Mouse (Mus musculus): ENCODE data around the gene Gpr85.

The Gpr85 gene

GRCm38 (mm10) chr6:13828877-13829276 is 10.9 kb downstream of the Gpr85 start:
- no peak for DNase-seq (ENCODE audit: extremely low spot score, low read depth, low spot score)

- no peak for DNase-seq (ENCODE audit: extremely low spot score, low read depth, low spot score)
Measured at GRCm38 (mm10) chr6:13816661-13817060, 23.1 kb downstream of the Gpr85 start.

GRCm38 (mm10) chr6:13812157-13812556 is 27.6 kb downstream of the Gpr85 start:
- DNase-seq (ENCODE audit: extremely low spot score, low read depth, low spot score) = no peak

GRCm38 (mm10) chr6:13800071-13800470 is 39.7 kb downstream of the Gpr85 start:
- DNase-seq (ENCODE audit: extremely low spot score, low read depth, low spot score) = no peak

GRCm38 (mm10) chr6:13797389-13797788 is 42.4 kb downstream of the Gpr85 start:
- no peak for DNase-seq (ENCODE audit: extremely low spot score, low read depth, low spot score)
